Mouse (Mus musculus) megakaryocyte, embryonic 14.5 days (primary cell): ENCODE measurements at regions not wholly inside any gene's neighbourhood (a gene's known extent, or its start where the extent isn't known, plus 50 kb on each side); places are given as distances from the start of the nearest gene placed in this dataset.

Experiments used
- H3K27me3 ChIP-seq: replicated peaks from 2 replicates; pipeline ENCODE3; 2012; ENCODE audit warnings: inconsistent platforms
- H3K36me3 ChIP-seq: replicated peaks from 2 replicates; pipeline ENCODE3; 2012; ENCODE audit warnings: low read length, inconsistent platforms, mixed read lengths
- H3K4me1 ChIP-seq: 2 replicates; pipeline ENCODE4 v1.6.1; 2012; ENCODE audit warnings: inconsistent platforms
- H3K4me3 ChIP-seq: replicated peaks from 2 replicates; pipeline ENCODE3; 2012; ENCODE audit warnings: moderate library complexity, mild to moderate bottlenecking, inconsistent platforms
- H3K9me3 ChIP-seq: 2 replicates; pipeline ENCODE4 v1.6.1; 2012; ENCODE audit warnings: inconsistent platforms
- FLI1 ChIP-seq: IDR thresholded peaks from 2 replicates; pipeline ENCODE4 v1.6.1; 2012; ENCODE audit warnings: low read length, inconsistent platforms, mixed read lengths
- GATA1 ChIP-seq: IDR thresholded peaks from 3 replicates; pipeline ENCODE4 v1.6.1; 2012; ENCODE audit warnings: mixed read lengths, low read length, inconsistent platforms, borderline replicate concordance

DNA sequence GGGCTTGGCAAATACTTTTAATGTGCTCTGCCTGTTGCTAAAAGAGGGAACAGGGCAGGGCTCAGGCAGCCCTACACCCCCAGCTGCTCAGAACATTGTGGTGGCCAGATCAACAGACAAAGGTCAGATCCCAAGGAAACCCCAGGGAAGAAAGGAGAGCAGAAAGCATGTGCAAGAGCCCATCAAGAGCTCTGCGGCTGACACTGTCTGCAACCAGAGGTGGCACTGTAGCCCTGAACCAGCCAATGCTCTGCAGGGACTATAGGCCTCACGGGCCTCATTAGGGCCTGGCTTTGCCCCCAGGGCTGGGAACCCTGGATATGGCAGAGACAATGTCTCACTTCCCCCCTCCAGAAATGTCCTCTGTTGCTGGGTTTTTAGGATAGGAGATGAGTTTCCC is 93.8 kb downstream of the 1810010D01Rik start:
- Histone ChIP-seq H3K27me3 (peaks cover 60% of the 10 kb centered on the region), H3K36me3 (no peaks in the 10 kb centered on the region), H3K9me3 (no peaks in the 10 kb centered on the region), H3K4me1 (peaks cover 62% of the 10 kb centered on the region), H3K4me3 (no peak overlapping the region)
- TF ChIP-seq FLI1: no peak
- no peak for TF ChIP-seq GATA1

DNA sequence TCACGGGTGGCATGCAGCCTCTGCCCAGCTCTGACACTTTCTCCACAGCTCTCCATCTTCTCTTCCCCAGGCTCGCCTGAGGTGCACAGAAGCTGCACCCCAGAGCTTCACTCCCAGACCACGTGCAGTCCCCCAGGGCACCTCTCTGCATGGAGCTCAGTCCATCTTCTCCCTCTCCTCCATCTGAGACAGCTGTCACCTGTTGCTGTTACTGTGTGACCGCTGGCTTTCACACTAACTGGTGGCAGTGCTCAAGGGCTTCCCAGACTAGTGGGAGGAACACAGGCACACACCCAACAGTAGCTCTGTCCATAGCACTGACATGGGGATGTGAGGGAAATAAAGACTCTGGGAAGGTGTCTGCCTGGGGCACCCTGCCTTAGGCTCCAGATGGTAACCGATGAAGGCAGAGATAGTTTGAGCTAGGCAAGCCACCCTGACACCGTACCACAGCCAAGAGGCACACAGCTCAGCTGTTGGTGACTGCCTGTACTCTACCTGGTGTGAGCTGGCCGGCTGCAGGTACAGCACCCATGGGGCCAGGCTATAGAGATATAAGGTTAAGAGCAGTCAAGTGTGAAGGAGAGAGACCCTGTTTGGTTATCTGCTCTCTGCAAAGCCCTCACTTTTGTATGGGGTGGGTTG is 94.9 kb downstream of the 1810010D01Rik start:
- Histone ChIP-seq H3K36me3 (no peaks in the 10 kb centered on the region), H3K4me1 (peaks cover 73% of the 10 kb centered on the region), H3K4me3 (peak overlapping the region; percentile 79), H3K27me3 (peaks cover 52% of the 10 kb centered on the region), H3K9me3 (no peaks in the 10 kb centered on the region)
- TF ChIP-seq FLI1 (no peak), GATA1 (no peak)

DNA sequence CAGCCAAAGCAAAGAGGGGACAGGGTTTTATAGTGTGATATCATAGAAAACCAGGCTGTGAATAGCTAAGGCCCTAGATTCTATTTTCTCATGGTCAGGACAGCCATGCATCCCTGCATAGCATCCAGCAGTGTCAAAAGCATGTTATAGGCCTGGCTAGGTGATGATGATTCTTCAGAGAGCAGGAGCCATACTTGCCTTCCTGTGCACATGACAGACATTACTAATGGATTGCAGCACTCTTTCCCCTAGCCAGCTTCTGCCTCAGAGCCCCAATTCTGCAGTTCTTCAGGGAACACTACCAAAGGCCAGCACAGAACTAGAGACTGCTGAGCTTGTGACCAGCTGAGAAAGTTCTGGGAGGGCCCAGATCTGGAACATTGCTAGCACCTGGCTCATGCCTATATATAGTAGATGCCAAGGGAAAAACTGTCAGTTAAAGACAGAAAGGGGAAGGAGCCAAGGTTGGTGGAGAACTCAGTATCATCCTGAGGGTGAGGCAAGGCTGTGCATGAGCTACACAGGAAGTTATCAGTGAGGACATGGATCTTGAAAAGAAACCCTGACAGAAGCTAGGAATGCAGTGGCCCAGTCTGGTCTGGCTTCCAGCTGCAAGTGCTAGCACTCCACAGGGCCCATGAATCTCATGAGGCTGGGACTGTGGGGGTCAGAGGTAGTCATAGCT is 95.6 kb downstream of the 1810010D01Rik start:
- Histone ChIP-seq H3K36me3 (no peaks in the 10 kb centered on the region), H3K4me3 (peak overlapping the region; percentile 90), H3K9me3 (no peaks in the 10 kb centered on the region), H3K4me1 (peaks cover 81% of the 10 kb centered on the region), H3K27me3 (peaks cover 47% of the 10 kb centered on the region)
- TF ChIP-seq GATA1 (no peak), FLI1 (no peak)

DNA sequence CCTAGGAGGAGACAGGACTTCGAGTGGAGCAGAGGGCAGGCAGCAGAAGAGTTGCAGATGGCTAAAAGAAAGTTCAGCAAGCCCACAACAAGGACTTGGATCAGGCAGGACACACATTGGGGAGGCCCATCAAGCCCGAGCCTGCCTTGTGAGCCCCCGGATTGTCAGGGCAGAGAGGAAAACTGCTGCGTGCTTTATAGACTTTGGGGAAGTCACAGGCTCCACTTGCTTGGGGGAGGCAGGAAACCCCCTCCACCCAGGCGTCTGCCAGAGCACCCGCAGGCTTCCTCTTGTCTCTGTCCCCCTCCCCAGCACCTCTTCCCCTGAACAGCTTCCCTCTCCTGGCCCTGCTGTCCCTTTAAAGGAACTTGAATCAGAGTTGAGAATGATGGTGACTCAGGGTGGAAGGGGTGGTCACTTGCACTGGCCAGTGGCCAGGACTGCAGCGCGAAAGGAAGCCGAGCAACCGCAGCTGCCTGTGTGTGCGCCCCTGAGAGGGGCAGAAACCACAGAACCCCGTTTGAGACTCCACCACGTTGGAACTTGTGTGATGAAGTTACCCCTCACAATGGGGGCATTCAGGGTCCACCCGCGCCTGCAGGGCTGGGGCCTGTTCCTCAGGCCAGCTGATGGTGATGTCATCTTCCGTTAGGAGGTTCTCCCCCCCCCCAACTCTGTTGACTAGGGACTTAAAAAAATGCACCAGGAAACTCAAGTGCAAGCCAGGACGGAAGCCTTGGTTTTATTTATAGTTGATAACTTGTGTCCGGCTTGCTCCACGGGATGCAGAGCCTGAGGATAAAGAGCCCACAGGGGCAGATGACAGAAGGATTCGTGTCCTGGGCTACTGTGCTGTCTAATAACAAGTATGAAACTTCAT is 96.4 kb downstream of the 1810010D01Rik start:
- H3K4me3 ChIP-seq: peak overlapping the region; percentile 90
- no peaks in the 10 kb centered on the region for H3K36me3 ChIP-seq
- peaks cover 89% of the 10 kb centered on the region for H3K4me1 ChIP-seq
- H3K27me3 ChIP-seq: peaks cover 39% of the 10 kb centered on the region
- no peaks in the 10 kb centered on the region for H3K9me3 ChIP-seq
- 0 out of 2 replicates have a peak, but pooled peaks have one; percentile 53 for TF ChIP-seq FLI1
- no peak for TF ChIP-seq GATA1

DNA sequence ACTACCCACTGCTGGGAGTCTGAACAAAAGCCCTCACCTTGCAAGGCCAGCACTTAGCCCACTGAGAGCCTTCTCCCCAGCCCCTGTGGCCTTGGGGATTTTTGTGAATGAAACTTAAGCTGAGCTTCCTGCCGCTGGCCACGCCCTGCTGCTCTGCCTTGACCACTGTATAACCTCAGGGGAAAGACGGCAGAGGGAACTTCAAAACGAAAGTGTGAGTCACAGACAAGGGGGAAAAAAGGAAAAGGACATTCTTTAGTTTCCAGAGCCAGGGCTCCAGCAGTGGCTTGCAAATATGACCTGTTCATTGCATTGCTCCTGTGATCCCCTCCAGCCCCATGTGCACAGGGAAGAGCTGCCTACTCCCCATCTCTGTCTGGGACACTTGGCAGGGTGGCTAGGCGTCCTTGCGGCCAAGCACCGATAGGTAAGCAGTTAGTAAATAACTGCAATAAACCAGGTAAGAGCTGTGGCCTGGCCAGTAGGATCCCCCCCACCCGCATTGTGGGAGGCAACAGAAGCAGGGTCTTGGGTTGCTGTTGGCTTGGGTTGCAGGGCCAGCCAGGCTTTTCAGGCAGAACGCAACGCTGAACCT is 97.2 kb downstream of the 1810010D01Rik start:
- Histone ChIP-seq H3K36me3 (no peaks in the 10 kb centered on the region), H3K4me3 (peak overlapping the region; percentile 90), H3K27me3 (peaks cover 33% of the 10 kb centered on the region), H3K9me3 (no peaks in the 10 kb centered on the region), H3K4me1 (peaks cover 96% of the 10 kb centered on the region)
- TF ChIP-seq GATA1 (no peak), FLI1 (no peak)

DNA sequence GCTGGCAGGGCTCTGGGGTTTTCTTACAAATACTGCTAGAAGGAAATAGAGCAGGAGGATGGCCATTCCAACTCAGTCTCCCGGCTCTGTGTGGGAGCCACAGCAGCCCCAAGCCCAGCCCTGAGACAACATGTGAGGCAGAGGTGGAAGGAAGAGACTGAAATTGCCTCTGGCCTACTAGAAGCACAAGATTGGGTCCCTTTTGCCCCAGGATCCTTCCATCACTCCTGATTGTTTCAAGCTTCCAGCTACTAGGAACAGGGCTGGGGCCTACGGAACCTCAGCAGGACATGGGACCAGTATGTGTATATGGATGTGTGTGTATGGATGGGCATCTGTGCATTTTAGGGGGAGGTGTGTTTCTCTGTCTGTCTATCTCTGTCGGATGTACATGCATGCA is 97.9 kb downstream of the 1810010D01Rik start:
- Histone ChIP-seq H3K9me3 (no peaks in the 10 kb centered on the region), H3K4me3 (no peak overlapping the region), H3K27me3 (peaks cover 32% of the 10 kb centered on the region), H3K4me1 (peaks cover 100% of the 10 kb centered on the region), H3K36me3 (no peaks in the 10 kb centered on the region)
- TF ChIP-seq FLI1 (no peak), GATA1 (no peak)

DNA sequence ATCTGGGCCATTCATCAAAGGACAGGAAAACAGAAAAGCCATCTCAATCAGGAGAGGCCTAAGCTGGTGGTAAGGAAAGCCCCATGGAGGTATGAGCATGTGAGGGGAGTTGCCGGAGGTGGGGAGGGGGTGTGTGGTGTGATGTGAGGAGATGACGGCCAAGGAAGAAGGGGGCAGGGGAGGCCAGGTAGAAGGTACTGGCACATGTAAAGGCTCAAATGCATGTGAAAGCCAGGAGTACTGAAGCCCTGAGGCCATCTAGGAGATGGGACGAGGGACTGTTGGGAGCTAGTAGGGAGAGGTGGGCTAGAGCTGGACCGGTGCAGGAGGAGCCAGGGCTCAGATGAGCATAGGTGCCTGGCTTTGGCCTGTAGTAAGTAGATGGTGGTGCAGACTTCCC is 98.4 kb downstream of the 1810010D01Rik start:
- peaks cover 33% of the 10 kb centered on the region for H3K27me3 ChIP-seq
- no peaks in the 10 kb centered on the region for H3K9me3 ChIP-seq
- H3K36me3 ChIP-seq: no peaks in the 10 kb centered on the region
- TF ChIP-seq FLI1: no peak
- TF ChIP-seq GATA1: no peak
- H3K4me3 ChIP-seq: no peak overlapping the region
- peaks cover 100% of the 10 kb centered on the region for H3K4me1 ChIP-seq

DNA sequence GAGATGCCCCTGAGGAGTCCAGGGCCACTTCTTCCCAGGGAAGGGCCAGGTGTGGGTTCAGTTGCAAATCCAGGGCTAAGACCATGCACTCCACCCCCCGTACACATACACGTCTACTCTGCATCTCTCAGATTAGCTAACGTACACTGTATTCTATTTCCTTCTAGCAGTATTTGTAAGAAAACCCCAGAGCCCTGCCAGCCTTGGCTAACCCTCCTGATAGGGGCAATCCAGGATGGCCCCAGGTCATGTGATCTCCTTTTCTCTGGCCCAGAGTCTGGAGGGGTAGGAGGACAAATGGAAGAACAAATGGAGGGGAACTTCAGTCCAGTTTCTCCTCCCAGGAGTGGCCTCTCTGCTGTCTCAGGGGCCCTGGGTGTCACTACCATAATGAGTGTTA is 98.9 kb downstream of the 1810010D01Rik start:
- Histone ChIP-seq H3K4me1 (peaks cover 100% of the 10 kb centered on the region), H3K4me3 (no peak overlapping the region), H3K9me3 (no peaks in the 10 kb centered on the region), H3K36me3 (no peaks in the 10 kb centered on the region), H3K27me3 (peaks cover 35% of the 10 kb centered on the region)
- TF ChIP-seq GATA1 (no peak), FLI1 (no peak)

DNA sequence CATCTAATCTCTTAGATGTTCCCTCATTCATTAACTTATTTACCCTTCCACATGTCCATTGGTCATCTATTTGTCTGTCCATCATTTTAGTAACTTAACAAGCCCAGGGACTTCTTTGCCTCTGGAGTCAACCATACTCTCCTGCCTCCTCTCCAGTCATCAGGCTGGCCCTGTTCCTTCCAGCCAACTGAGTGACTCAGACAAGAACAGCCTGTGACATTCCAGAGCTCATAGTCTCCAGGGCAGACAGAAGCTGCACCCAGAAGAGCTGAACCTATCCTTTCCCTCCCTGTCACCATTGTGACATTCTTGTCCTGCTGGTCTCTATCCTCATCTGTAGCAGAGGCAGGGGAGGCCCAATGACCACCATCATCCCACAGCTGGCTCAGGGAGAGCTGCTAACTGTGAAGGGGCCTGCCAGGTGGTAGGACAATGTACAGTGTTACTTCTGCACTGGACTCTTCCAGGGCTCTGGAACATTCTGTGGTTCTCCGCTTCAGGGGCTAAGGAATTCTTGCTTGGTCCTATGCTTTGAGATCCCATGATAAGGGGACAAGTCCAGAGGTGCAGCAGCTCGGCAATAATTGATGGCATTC is 100.2 kb downstream of the 1810010D01Rik start:
- Histone ChIP-seq H3K9me3 (no peaks in the 10 kb centered on the region), H3K4me1 (peaks cover 97% of the 10 kb centered on the region), H3K27me3 (peaks cover 38% of the 10 kb centered on the region), H3K36me3 (no peaks in the 10 kb centered on the region), H3K4me3 (peak overlapping the region; percentile 46)
- TF ChIP-seq FLI1 (no peak), GATA1 (no peak)
